Mouse (Mus musculus) hindbrain, embryonic 12.5 days (tissue): ENCODE measurements at regions not wholly inside any gene's neighbourhood (a gene's known extent, or its start where the extent isn't known, plus 50 kb on each side); places are given as distances from the start of the nearest gene placed in this dataset.

Experiments
- ATAC-seq: fragments of 200-750 bp; cut with Nextera tagmentation; 2 replicates; pipeline ENCODE4 v1.8.0; 2017; ENCODE audit warnings: moderate TSS enrichment; ENCODE audit not compliant: low FRiP score
- H3K27ac ChIP-seq: fragments of 300-500 bp; sonication (generic); 2 replicates; pipeline ENCODE4 v1.5.1; 2016; ENCODE audit warnings: mild to moderate bottlenecking
- H3K27me3 ChIP-seq: fragments of 300-500 bp; sonication (generic); 2 replicates; pipeline ENCODE4 v1.6.1; 2016; ENCODE audit warnings: mild to moderate bottlenecking
- H3K36me3 ChIP-seq: fragments of 300-500 bp; sonication (generic); 2 replicates; pipeline ENCODE4 v1.6.1; 2016; ENCODE audit warnings: mild to moderate bottlenecking
- H3K4me1 ChIP-seq: fragments of 300-500 bp; sonication (generic); 2 replicates; pipeline ENCODE4 v1.6.1; 2016
- H3K4me2 ChIP-seq: fragments of 300-500 bp; sonication (generic); replicated peaks from 2 replicates; pipeline ENCODE4 v1.6.1; 2016; ENCODE audit warnings: mild to moderate bottlenecking
- H3K4me3 ChIP-seq: fragments of 300-500 bp; sonication (generic); 2 replicates; pipeline ENCODE4 v1.5.1; 2016; ENCODE audit warnings: mild to moderate bottlenecking
- H3K9ac ChIP-seq: fragments of 300-500 bp; sonication (generic); 2 replicates; pipeline ENCODE4 v1.6.1; 2016; ENCODE audit warnings: mild to moderate bottlenecking, moderate library complexity
- H3K9me3 ChIP-seq: fragments of 300-500 bp; sonication (generic); replicated peaks from 2 replicates; pipeline ENCODE4 v1.6.1; 2016; ENCODE audit warnings: mild to moderate bottlenecking
- WGBS: fragments of 180-500 bp; shearing (Covaris S2); methylation state at CpG from one replicate; pipeline ENCODE4 v1.1.7; 2016; 5-methylcytosine and 5-hydroxymethylcytosine counted together

DNA sequence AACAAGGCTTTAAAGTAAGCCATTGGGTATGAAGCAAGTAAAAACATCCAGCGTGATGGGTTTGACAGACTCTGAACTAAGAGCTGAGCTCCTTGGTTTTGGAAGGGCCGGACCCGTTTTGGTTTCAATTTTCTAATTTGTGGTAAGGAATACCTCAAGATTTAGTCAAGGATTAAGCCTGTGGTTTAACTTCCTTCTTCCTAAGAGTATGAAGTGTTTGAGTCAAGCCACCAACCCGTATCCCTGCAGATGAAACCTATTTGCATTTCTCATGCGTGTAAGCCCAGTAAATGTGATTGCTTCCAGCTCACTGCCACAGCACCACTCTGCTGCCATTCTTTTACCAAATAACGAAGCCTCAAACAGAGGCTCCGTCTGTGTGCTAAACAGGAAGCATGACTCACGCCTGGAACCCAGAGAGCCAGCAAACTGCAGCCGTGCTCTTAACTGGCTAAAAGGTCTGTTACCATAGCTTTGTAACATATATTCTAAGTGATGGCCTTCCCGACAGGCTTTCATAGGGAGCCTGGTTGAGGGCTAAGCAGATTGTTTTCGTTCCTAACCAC, 149.7 kb downstream of the Etv1 start:
- Histone ChIP-seq H3K4me2 (no peak overlapping the region), H3K4me3 (no peak overlapping the region), H3K4me1 (no peaks in the 10 kb centered on the region), H3K9me3 (no peaks in the 10 kb centered on the region), H3K36me3 (no peaks in the 10 kb centered on the region), H3K27me3 (no peaks in the 10 kb centered on the region), H3K9ac (no peak overlapping the region), H3K27ac (no peak overlapping the region)
- 59% methylated on average over 11 of the region's 11 CpGs for WGBS
- ATAC-seq, result no peak

DNA sequence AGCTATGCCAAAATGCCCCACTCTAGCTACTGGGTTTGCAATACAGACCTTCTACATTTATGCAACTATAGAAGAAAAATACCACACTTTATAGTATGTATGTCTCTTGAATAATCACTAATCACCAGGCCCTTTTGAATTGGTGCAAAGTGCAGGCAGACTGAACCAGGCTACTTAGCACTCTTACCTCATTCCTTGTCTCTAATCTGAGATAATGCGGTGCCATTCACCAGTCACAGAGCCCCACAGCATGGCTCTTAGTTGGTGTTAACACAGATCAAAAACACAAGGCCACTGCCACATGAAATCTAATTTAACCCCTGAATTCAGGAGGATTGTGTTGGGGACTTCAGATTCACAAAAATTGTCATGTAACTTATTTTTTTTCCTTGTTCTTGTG, 150.5 kb downstream of the Etv1 start:
- Histone ChIP-seq H3K27ac (no peak overlapping the region), H3K9ac (no peak overlapping the region), H3K4me1 (no peaks in the 10 kb centered on the region), H3K4me3 (no peak overlapping the region), H3K4me2 (no peak overlapping the region), H3K9me3 (no peaks in the 10 kb centered on the region), H3K36me3 (no peaks in the 10 kb centered on the region), H3K27me3 (no peaks in the 10 kb centered on the region)
- 77% methylated on average over 1 of the region's 1 CpGs for WGBS
- no peak for ATAC-seq

DNA sequence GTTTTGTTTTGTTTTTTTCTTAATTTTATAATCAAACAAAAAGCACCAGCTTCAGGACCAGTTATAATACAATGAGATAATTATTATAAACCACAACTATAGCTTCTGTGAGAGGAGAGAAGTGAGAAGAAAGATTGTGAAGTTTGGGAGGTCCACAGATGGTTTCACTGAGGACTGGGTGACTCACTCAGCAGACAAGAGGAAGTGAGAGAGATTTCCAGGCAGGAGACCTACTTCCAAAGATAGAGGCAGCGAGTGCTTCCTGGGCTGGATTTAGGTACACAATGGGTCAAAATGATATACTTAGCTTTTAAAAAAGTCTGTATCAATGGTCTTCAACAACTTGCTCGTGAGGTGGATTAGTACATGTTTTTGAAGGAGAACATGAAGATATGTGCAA, 152.6 kb downstream of the Etv1 start:
- WGBS, result 84% methylated on average over 2 of the region's 2 CpGs
- Histone ChIP-seq H3K9me3 (no peaks in the 10 kb centered on the region), H3K4me3 (no peak overlapping the region), H3K27ac (no peak overlapping the region), H3K36me3 (no peaks in the 10 kb centered on the region), H3K9ac (no peak overlapping the region), H3K27me3 (no peaks in the 10 kb centered on the region), H3K4me2 (no peak overlapping the region), H3K4me1 (no peaks in the 10 kb centered on the region)
- ATAC-seq, result no peak

DNA sequence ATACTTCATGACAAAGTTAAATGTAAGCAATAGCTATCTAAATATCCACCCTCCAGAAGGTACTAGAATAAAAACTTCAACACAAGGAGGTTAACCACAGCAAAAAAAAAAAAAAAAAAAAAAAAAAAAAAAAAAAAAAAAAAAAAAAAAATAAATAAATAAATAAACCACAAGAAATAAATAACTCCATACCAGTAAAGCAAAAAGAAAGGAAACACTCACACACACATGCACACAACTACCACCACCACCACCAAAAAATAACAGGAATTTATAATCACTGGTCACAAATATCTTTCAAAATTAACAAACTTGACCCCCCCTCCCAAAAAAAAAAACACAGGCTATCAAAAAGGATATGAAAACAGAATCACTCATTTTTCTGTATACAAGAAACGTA, 180.4 kb downstream of the Etv1 start:
- no peak for ATAC-seq
- no peak overlapping the region for H3K9ac ChIP-seq
- H3K9me3 ChIP-seq, result no peaks in the 10 kb centered on the region
- no peak overlapping the region for H3K4me2 ChIP-seq
- WGBS, result 67% methylated on average over 1 of the region's 1 CpGs
- H3K36me3 ChIP-seq, result no peaks in the 10 kb centered on the region
- no peaks in the 10 kb centered on the region for H3K4me1 ChIP-seq
- H3K27me3 ChIP-seq, result no peaks in the 10 kb centered on the region
- no peak overlapping the region for H3K27ac ChIP-seq
- H3K4me3 ChIP-seq, result no peak overlapping the region

DNA sequence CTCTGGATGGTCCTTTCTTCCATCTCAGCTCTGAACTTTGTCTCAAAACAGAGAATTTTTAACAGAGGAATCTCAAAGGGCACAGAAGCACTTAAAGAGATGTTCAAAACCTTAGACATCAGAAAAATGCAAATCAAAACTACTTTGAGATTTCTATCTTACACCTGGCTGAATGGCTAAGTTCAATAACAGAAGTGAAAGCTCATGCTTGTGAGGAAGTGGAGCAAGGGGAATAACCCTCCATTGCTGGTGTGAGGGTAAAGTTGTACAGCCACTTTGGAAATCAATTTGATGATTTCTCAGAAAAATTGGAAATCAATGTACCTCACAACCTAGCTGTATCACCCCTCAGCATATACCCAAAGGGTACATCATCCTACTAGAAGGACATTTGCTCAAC, 183.1 kb downstream of the Etv1 start:
- Histone ChIP-seq H3K4me3 (no peak overlapping the region), H3K36me3 (no peaks in the 10 kb centered on the region), H3K9ac (no peak overlapping the region), H3K27ac (no peak overlapping the region), H3K27me3 (no peaks in the 10 kb centered on the region), H3K9me3 (no peaks in the 10 kb centered on the region), H3K4me2 (no peak overlapping the region), H3K4me1 (no peaks in the 10 kb centered on the region)
- ATAC-seq, result no peak

DNA sequence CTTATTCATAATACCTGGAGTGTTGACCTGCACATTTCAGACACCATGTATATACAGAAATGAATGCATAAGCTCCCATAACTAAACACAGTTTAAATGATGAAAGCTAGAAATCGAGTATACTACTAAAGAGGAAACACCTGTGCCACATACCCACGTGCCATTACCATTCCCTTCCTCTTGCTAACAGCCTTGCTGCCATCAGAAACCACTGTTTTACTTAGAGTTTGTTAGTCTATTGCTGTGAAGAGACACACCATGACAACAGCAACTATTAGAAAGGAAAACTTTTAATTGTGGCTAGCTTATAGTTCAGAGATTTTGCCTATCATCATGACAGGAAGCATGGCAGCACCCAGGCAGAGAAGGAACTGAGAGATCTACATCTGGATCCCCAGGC, 191.2 kb downstream of the Etv1 start:
- WGBS, result 65% methylated on average over 2 of the region's 2 CpGs
- Histone ChIP-seq H3K27ac (no peak overlapping the region), H3K27me3 (no peaks in the 10 kb centered on the region), H3K36me3 (no peaks in the 10 kb centered on the region), H3K9ac (no peak overlapping the region), H3K4me2 (no peak overlapping the region), H3K9me3 (no peaks in the 10 kb centered on the region), H3K4me3 (no peak overlapping the region), H3K4me1 (no peaks in the 10 kb centered on the region)
- ATAC-seq, result no peak

DNA sequence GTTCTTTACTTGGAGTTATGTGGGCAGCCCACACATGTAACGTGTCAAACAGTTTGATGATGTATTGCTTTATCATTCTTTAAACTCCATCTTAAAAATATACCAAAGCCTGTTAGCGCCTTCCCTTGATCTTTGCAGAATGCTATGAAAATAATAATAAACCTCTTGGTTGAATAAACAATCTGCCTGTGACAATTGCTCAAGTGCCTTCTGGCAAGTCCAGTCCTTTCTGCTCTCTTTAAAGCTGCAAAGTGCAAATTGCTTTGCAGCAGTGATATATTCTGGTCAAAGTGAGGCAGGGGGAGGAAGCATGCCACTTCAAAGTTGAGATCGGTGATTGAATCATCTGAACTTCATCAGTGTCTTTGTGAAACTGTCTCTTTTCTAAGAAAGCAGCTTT, 193.0 kb downstream of the Etv1 start:
- H3K27ac ChIP-seq, result no peak overlapping the region
- no peak for ATAC-seq
- no peak overlapping the region for H3K4me3 ChIP-seq
- WGBS, result 89% methylated on average over 3 of the region's 3 CpGs
- no peak overlapping the region for H3K9ac ChIP-seq
- H3K9me3 ChIP-seq, result no peaks in the 10 kb centered on the region
- no peaks in the 10 kb centered on the region for H3K27me3 ChIP-seq
- no peak overlapping the region for H3K4me2 ChIP-seq
- no peaks in the 10 kb centered on the region for H3K4me1 ChIP-seq
- H3K36me3 ChIP-seq, result no peaks in the 10 kb centered on the region

DNA sequence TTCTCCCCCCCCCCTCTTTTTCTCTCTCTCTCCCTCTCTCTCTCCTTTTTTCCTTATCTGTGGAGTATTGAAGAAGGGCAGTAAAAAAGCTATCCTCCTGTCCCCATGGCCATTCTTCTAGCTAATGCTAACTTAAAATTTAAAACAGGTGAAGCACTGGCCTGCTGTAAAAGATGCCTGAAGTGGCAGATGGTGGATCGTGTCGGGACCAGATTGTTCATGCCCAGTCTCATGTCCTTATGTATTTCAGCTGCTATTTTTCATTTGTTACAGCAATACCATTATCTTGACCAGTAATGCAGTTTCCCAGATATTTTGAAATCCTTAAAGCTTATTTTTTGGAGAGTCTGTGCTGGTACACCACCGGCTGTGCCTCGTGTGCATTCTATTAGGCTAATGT, 196.3 kb downstream of the Etv1 start:
- no peak for ATAC-seq
- Histone ChIP-seq H3K9ac (no peak overlapping the region), H3K9me3 (no peaks in the 10 kb centered on the region), H3K27ac (no peak overlapping the region), H3K4me3 (no peak overlapping the region), H3K36me3 (no peaks in the 10 kb centered on the region), H3K4me1 (no peaks in the 10 kb centered on the region), H3K27me3 (no peaks in the 10 kb centered on the region), H3K4me2 (no peak overlapping the region)
- 82% methylated on average over 4 of the region's 4 CpGs for WGBS

DNA sequence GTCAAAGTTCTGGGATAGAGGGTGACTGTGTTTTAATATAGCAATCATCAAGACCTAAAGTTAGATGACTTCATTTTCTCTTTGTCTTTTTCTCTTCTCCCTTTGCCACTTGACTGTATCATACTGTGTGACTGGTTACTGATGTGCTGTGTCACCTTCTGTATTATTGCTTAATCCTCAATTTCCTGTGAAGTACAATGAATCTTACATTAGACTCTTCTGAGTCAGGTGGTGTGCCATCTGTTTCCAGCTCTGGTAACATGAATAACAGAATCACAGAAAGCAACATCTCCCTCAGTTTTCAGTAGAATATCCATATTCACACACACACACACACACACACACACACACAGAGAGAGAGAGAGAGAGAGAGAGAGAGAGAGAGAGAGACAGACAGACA, 203.2 kb downstream of the Etv1 start:
- Histone ChIP-seq H3K4me2 (no peak overlapping the region), H3K4me3 (no peak overlapping the region), H3K9ac (no peak overlapping the region), H3K9me3 (no peaks in the 10 kb centered on the region), H3K27ac (no peak overlapping the region), H3K27me3 (no peaks in the 10 kb centered on the region), H3K4me1 (no peaks in the 10 kb centered on the region), H3K36me3 (no peaks in the 10 kb centered on the region)
- no peak for ATAC-seq

DNA sequence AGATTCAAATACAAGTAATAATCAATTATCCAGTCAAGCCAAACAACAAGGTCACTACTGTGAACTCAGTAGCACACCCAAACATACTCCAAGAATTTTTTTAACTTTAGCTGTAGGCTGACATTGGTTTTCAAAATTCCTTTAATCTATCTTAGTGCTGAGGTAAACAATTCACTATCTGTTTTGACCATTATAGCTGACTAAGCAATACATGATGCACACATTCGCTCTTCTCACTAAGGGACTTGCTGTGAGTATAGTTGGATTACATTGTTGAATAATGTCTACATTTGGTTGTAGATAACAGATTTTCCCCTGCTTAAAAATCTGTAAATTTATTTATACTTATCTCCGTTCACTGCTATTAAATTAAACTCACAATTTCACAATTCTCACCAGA, 206.7 kb downstream of the Etv1 start:
- no peaks in the 10 kb centered on the region for H3K36me3 ChIP-seq

DNA sequence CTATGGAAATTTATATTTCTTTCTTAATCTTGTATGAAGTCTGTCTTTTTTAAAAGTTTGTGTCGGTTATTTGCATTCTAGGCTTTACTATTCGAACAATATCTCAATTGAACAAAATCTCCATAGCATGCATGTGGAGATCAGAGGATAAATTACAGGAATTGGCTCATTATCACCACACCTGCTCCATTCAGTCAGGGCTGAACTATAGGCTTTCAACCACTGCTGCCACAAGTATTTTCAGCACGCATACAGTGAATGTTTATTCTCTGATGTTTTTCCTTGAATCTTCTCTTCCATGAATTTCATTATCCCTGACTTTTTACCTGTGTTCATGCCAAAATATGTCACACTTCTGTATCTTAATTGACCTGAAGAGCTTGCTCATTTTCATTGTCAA, 207.2 kb downstream of the Etv1 start:
- no peak overlapping the region for H3K4me2 ChIP-seq
- H3K4me1 ChIP-seq, result no peaks in the 10 kb centered on the region
- H3K9me3 ChIP-seq, result no peaks in the 10 kb centered on the region
- H3K27ac ChIP-seq, result no peak overlapping the region
- no peak overlapping the region for H3K4me3 ChIP-seq
- H3K27me3 ChIP-seq, result no peaks in the 10 kb centered on the region
- no peaks in the 10 kb centered on the region for H3K36me3 ChIP-seq
- ATAC-seq, result no peak
- 89% methylated on average over 3 of the region's 3 CpGs for WGBS
- H3K9ac ChIP-seq, result no peak overlapping the region

More for the DNA sequence above, 206.7 kb downstream of the Etv1 start:
- no peak overlapping the region for H3K4me3 ChIP-seq
- ATAC-seq, result no peak
- H3K9me3 ChIP-seq, result no peaks in the 10 kb centered on the region
- no peak overlapping the region for H3K9ac ChIP-seq
- H3K4me2 ChIP-seq, result no peak overlapping the region
- H3K27me3 ChIP-seq, result no peaks in the 10 kb centered on the region
- no peak overlapping the region for H3K27ac ChIP-seq
- H3K4me1 ChIP-seq, result no peaks in the 10 kb centered on the region
- 91% methylated on average over 2 of the region's 2 CpGs for WGBS

DNA sequence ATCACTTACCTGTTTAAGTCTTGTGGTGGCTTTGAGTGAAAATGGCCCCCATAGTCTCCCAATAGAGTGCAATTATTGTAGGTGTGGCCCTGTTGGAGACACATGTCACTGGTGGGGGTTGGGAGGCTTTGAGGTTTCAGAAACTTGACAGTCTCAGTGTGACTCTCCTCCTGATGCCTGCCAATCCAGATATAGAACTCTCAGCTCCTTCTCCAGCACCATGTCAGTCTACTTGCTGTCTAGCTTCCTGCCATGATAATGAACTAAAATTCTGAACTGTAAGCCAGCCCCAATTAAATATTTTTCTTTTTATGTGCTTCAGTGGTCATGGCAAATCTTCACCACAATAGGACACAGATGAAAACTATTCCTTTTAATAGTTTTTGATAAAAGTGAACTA, 208.1 kb downstream of the Etv1 start:
- no peak overlapping the region for H3K4me3 ChIP-seq
- no peaks in the 10 kb centered on the region for H3K27me3 ChIP-seq
- H3K36me3 ChIP-seq, result no peaks in the 10 kb centered on the region
- no peak overlapping the region for H3K9ac ChIP-seq
- H3K9me3 ChIP-seq, result no peaks in the 10 kb centered on the region
- no peak for ATAC-seq
- no peak overlapping the region for H3K4me2 ChIP-seq
- no peak overlapping the region for H3K27ac ChIP-seq
- H3K4me1 ChIP-seq, result no peaks in the 10 kb centered on the region

DNA sequence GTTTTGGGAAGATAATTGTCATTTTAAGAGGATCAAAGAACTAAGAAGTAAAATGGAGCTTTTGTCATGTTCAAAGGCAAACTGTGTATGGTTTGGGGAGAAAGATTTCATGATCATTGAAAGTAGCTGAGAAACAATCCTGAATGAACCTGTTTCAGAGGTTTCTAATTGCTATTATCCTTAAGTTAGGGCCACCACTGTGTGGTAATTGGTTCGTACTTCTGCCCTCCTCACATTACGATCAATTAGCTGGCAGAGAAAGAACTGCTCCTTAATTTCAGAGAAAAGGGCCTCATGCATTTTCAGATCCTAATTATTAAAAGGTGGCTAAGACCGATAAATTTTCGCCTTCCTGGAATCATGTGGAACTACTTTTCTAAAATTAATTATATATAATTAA, 208.6 kb downstream of the Etv1 start:
- no peak overlapping the region for H3K9ac ChIP-seq
- H3K27me3 ChIP-seq, result no peaks in the 10 kb centered on the region
- ATAC-seq, result no peak
- no peak overlapping the region for H3K27ac ChIP-seq
- no peaks in the 10 kb centered on the region for H3K36me3 ChIP-seq
- H3K4me1 ChIP-seq, result no peaks in the 10 kb centered on the region
- H3K4me3 ChIP-seq, result no peak overlapping the region
- H3K4me2 ChIP-seq, result no peak overlapping the region
- H3K9me3 ChIP-seq, result no peaks in the 10 kb centered on the region
- 81% methylated on average over 4 of the region's 4 CpGs for WGBS

DNA sequence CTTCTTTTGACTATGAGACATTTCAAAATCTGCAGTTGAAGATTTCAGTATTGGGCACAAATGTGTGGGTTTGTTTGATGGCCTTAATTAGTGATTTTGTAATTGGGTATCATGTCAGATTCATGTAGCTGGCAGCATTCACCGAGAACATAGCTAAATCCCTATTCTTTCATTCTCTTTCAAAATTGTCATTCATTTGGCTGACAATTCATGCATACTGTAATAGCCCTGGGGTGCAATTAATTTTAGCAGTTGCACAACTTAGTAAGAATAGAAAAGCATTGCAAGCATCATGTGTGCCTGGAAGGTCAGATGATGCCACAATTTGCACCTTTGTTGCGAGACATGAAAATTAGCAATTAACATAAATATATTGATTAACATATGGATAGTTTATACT, 248.0 kb downstream of the Etv1 start:
- 72% methylated on average over 2 of the region's 2 CpGs for WGBS
- Histone ChIP-seq H3K9me3 (no peaks in the 10 kb centered on the region), H3K4me3 (no peak overlapping the region), H3K4me1 (no peaks in the 10 kb centered on the region), H3K9ac (no peak overlapping the region), H3K27ac (no peak overlapping the region), H3K27me3 (no peaks in the 10 kb centered on the region), H3K36me3 (no peaks in the 10 kb centered on the region), H3K4me2 (no peak overlapping the region)
- ATAC-seq, result no peak
